Mouse (Mus musculus): ENCODE results near the gene Bglap2. TPM values are rescaled to one million over a fixed set of nuclear protein-coding genes. Genes with fewer than 3 reads are reported as not detected.
A peak's percentile ranks its signal among the peaks of the same experiment; 100 is the strongest.
"Not testable (repeated sequence)": the region's sequence is repeated elsewhere in the genome, so short reads cannot be mapped to it uniquely, and the experiment has no call there.

The Bglap2 gene
- polyA plus RNA-seq, 1 experiment from 2014 or later: not detected

GRCm38 (mm10) chr3:88376644-88377043, 1.9 kb downstream of the Bglap2 start:
- not testable (repeated sequence) for H3K27ac ChIP-seq (ENCODE audit: low read depth, low read length); H3K27me3 ChIP-seq (ENCODE audit: control insufficient read depth, insufficient read depth, low read length); DNase-seq (ENCODE audit: low spot score); H3K4me3 ChIP-seq (ENCODE audit: low read depth, low read length); H3K4me2 ChIP-seq (ENCODE audit: low read depth); H3K9me3 ChIP-seq (ENCODE audit: control insufficient read depth, low read length); H3K36me3 ChIP-seq (ENCODE audit: control insufficient read depth, insufficient read depth, low read length); H3K4me1 ChIP-seq (ENCODE audit: control insufficient read depth, insufficient read depth, low read length)
- peak overlapping the region; percentile 2; the same call in 1 of the 2 replicates for H3K9ac ChIP-seq (ENCODE audit: low read length)
- ATAC-seq (ENCODE audit: insufficient read depth, low FRiP score, low TSS enrichment): 0 out of 2 replicates have a peak, but pooled peaks have one; percentile 24
- WGBS: 17% methylated on average over 5 of the region's 7 CpGs

- H3K27ac ChIP-seq (ENCODE audit: low read depth, low read length); H3K4me1 ChIP-seq (ENCODE audit: control insufficient read depth, insufficient read depth, low read length); H3K36me3 ChIP-seq (ENCODE audit: control insufficient read depth, insufficient read depth, low read length); H3K4me3 ChIP-seq (ENCODE audit: low read depth, low read length); H3K9me3 ChIP-seq (ENCODE audit: control insufficient read depth, low read length); H3K27me3 ChIP-seq (ENCODE audit: control insufficient read depth, insufficient read depth, low read length): not testable (repeated sequence)
- peak overlapping the region; percentile 2; the same call in 1 of the 2 replicates for H3K9ac ChIP-seq (ENCODE audit: low read length)
- DNase-seq (ENCODE audit: low spot score) (peak; percentile 75), ATAC-seq (ENCODE audit: insufficient read depth, low FRiP score, low TSS enrichment) (peak; percentile 88)
- 0 out of 2 replicates have a peak overlapping the region, but pooled peaks have one; percentile 1 for H3K4me2 ChIP-seq (ENCODE audit: low read depth)
- 11% methylated on average over 16 of the region's 19 CpGs for WGBS
These were observed 2.5 kb downstream of the Bglap2 start for GRCm38 (mm10) chr3:88375750-88376626.

- not testable (repeated sequence) for DNase-seq (ENCODE audit: low spot score); H3K4me3 ChIP-seq (ENCODE audit: low read depth, low read length); H3K27me3 ChIP-seq (ENCODE audit: control insufficient read depth, insufficient read depth, low read length); H3K27ac ChIP-seq (ENCODE audit: low read depth, low read length); H3K36me3 ChIP-seq (ENCODE audit: control insufficient read depth, insufficient read depth, low read length); H3K9ac ChIP-seq (ENCODE audit: low read length); H3K9me3 ChIP-seq (ENCODE audit: control insufficient read depth, low read length); H3K4me1 ChIP-seq (ENCODE audit: control insufficient read depth, insufficient read depth, low read length); H3K4me2 ChIP-seq (ENCODE audit: low read depth); ATAC-seq (ENCODE audit: insufficient read depth, low FRiP score, low TSS enrichment)
- WGBS: 92% methylated on average over 9 of the region's 9 CpGs
These were observed 5.9 kb downstream of the Bglap2 start, which contains the start of gene Bglap3 for GRCm38 (mm10) chr3:88372643-88373042. TSS of gene Bglap3 (minus strand) at chr3:88372743.

GRCm38 (mm10) chr3:88368511-88368910, 10.0 kb downstream of the Bglap2 start:
- 93% methylated on average over 7 of the region's 7 CpGs for WGBS
- not testable (repeated sequence) for H3K9me3 ChIP-seq (ENCODE audit: control insufficient read depth, low read length); H3K4me2 ChIP-seq (ENCODE audit: low read depth); H3K4me3 ChIP-seq (ENCODE audit: low read depth, low read length); H3K9ac ChIP-seq (ENCODE audit: low read length); H3K36me3 ChIP-seq (ENCODE audit: control insufficient read depth, insufficient read depth, low read length); H3K27ac ChIP-seq (ENCODE audit: low read depth, low read length); ATAC-seq (ENCODE audit: insufficient read depth, low FRiP score, low TSS enrichment); DNase-seq (ENCODE audit: low spot score); H3K4me1 ChIP-seq (ENCODE audit: control insufficient read depth, insufficient read depth, low read length)
- H3K27me3 ChIP-seq (ENCODE audit: control insufficient read depth, insufficient read depth, low read length): peaks cover 15% of the 10 kb centered on the region

GRCm38 (mm10) chr3:88367517-88367916, 11.0 kb downstream of the Bglap2 start:
- H3K27ac ChIP-seq (ENCODE audit: low read depth, low read length); H3K9ac ChIP-seq (ENCODE audit: low read length); H3K36me3 ChIP-seq (ENCODE audit: control insufficient read depth, insufficient read depth, low read length); H3K4me2 ChIP-seq (ENCODE audit: low read depth); H3K4me1 ChIP-seq (ENCODE audit: control insufficient read depth, insufficient read depth, low read length); H3K9me3 ChIP-seq (ENCODE audit: control insufficient read depth, low read length); H3K4me3 ChIP-seq (ENCODE audit: low read depth, low read length); ATAC-seq (ENCODE audit: insufficient read depth, low FRiP score, low TSS enrichment); DNase-seq (ENCODE audit: low spot score): not testable (repeated sequence)
- WGBS: 48% methylated on average over 3 of the region's 7 CpGs
- H3K27me3 ChIP-seq (ENCODE audit: control insufficient read depth, insufficient read depth, low read length): peaks cover 15% of the 10 kb centered on the region

- 3% methylated on average over 18 of the region's 22 CpGs for WGBS
- not testable (repeated sequence) for H3K36me3 ChIP-seq (ENCODE audit: control insufficient read depth, insufficient read depth, low read length); H3K9ac ChIP-seq (ENCODE audit: low read length); H3K4me3 ChIP-seq (ENCODE audit: low read depth, low read length); H3K4me1 ChIP-seq (ENCODE audit: control insufficient read depth, insufficient read depth, low read length); H3K27ac ChIP-seq (ENCODE audit: low read depth, low read length); H3K9me3 ChIP-seq (ENCODE audit: control insufficient read depth, low read length)
- Histone ChIP-seq H3K4me2 (ENCODE audit: low read depth) (peak overlapping the region; percentile 13; the same call in 1 of the 2 replicates), H3K27me3 (ENCODE audit: control insufficient read depth, insufficient read depth, low read length) (peaks cover 15% of the 10 kb centered on the region)
- DNase-seq (ENCODE audit: low spot score) (peak; percentile 63), ATAC-seq (ENCODE audit: insufficient read depth, low FRiP score, low TSS enrichment) (peak; percentile 79)
These were observed 11.6 kb downstream of the Bglap2 start for GRCm38 (mm10) chr3:88366830-88367428.

GRCm38 (mm10) chr3:88365705-88366361, 12.7 kb downstream of the Bglap2 start:
- Histone ChIP-seq H3K27me3 (ENCODE audit: control insufficient read depth, insufficient read depth, low read length) (peaks cover 15% of the 10 kb centered on the region), H3K4me1 (ENCODE audit: control insufficient read depth, insufficient read depth, low read length) (no peaks in the 10 kb centered on the region), H3K9me3 (ENCODE audit: control insufficient read depth, low read length) (no peaks in the 10 kb centered on the region; the same call in 1 of the 2 replicates), H3K36me3 (ENCODE audit: control insufficient read depth, insufficient read depth, low read length) (peaks cover 9% of the 10 kb centered on the region), H3K4me3 (ENCODE audit: low read depth, low read length) (no peak overlapping the region), H3K9ac (ENCODE audit: low read length) (no peak overlapping the region), H3K27ac (ENCODE audit: low read depth, low read length) (no peak overlapping the region), H3K4me2 (ENCODE audit: low read depth) (no peak overlapping the region)
- DNase-seq (ENCODE audit: low spot score): no peak
- 34% methylated on average over 34 of the region's 34 CpGs for WGBS
- 0 out of 2 replicates have a peak, but pooled peaks have one; percentile 4 for ATAC-seq (ENCODE audit: insufficient read depth, low FRiP score, low TSS enrichment)

GRCm38 (mm10) chr3:88364337-88364736, 14.2 kb downstream of the Bglap2 start, which contains the start of gene Paqr6:
TSS of gene Paqr6 (plus strand) at chr3:88364584.
- Histone ChIP-seq H3K4me1 (ENCODE audit: control insufficient read depth, insufficient read depth, low read length) (no peaks in the 10 kb centered on the region), H3K9me3 (ENCODE audit: control insufficient read depth, low read length) (no peaks in the 10 kb centered on the region), H3K9ac (ENCODE audit: low read length) (no peak within 1 kb of the TSS), H3K36me3 (ENCODE audit: control insufficient read depth, insufficient read depth, low read length) (peaks cover 14% of the 10 kb centered on the region), H3K27me3 (ENCODE audit: control insufficient read depth, insufficient read depth, low read length) (peaks cover 15% of the 10 kb centered on the region), H3K4me3 (ENCODE audit: low read depth, low read length) (no peak within 1 kb of the TSS), H3K4me2 (ENCODE audit: low read depth) (no peak within 1 kb of the TSS), H3K27ac (ENCODE audit: low read depth, low read length) (no peak within 1 kb of the TSS)
- DNase-seq (ENCODE audit: low spot score) (peak; percentile 48), ATAC-seq (ENCODE audit: insufficient read depth, low FRiP score, low TSS enrichment) (no peak)
- WGBS: under 1% methylated on average over 14 of the region's 16 CpGs

Measured in neural tube, embryonic 11.5 days (tissue).